In genomic region chr1:82930558-82930957, GRCm38 (mm10) we compare ENCODE assay signal across 13 mouse cellular contexts. TPM values are rescaled to one million over a fixed set of nuclear protein-coding genes. Genes with fewer than 3 reads are reported as not detected.
"Had no signal": no experiment of that assay in that cellular context is flagged by ENCODE, and none has a peak within 500 bp of the region (broad histone marks: within the 10 kb centered on the region; RNA-seq: fewer than 3 reads in every experiment).

No protein-coding gene starts in this region.

RNA-seq across cellular contexts. Expression of gene Gm6217, which starts 0.6 kb away (rescaled TPM):
- polyA plus RNA-seq: neural tube, embryonic 13.5 days; neural tube, embryonic 14.5 days; neural tube, embryonic 15.5 days; small intestine, adult 2 months; spleen, adult 2 months; stomach, embryonic 14.5 days; stomach, embryonic 15.5 days; stomach, embryonic 16.5 days; stomach, postnatal 0 days; testis, adult 2 months; thymus, adult 2 months; thymus, postnatal 0 days; urinary bladder, adult 2 months had no signal

RNA-seq across cellular contexts. Expression of gene A030014E15Rik, which starts 5.8 kb away (rescaled TPM):
- polyA plus RNA-seq: neural tube, embryonic 13.5 days; neural tube, embryonic 14.5 days; neural tube, embryonic 15.5 days; small intestine, adult 2 months; spleen, adult 2 months; stomach, embryonic 14.5 days; stomach, embryonic 15.5 days; stomach, embryonic 16.5 days; stomach, postnatal 0 days; testis, adult 2 months; thymus, adult 2 months; thymus, postnatal 0 days; urinary bladder, adult 2 months had no signal

RNA-seq across cellular contexts. Expression of gene A030003K21Rik, which starts 12.6 kb away (rescaled TPM):
- polyA plus RNA-seq: neural tube, embryonic 13.5 days; neural tube, embryonic 14.5 days; neural tube, embryonic 15.5 days; small intestine, adult 2 months; spleen, adult 2 months; stomach, embryonic 14.5 days; stomach, embryonic 15.5 days; stomach, embryonic 16.5 days; stomach, postnatal 0 days; testis, adult 2 months; thymus, adult 2 months; thymus, postnatal 0 days; urinary bladder, adult 2 months had no signal

RNA-seq across cellular contexts. Expression of gene A030005L19Rik, which starts 17.4 kb away (rescaled TPM):
- polyA plus RNA-seq: neural tube, embryonic 14.5 days; stomach, embryonic 14.5 days; stomach, embryonic 15.5 days; stomach, postnatal 0 days had no signal

RNA-seq across cellular contexts. Expression of gene Gm7544, which starts 25.3 kb away (rescaled TPM):
- polyA plus RNA-seq: neural tube, embryonic 13.5 days; neural tube, embryonic 14.5 days; neural tube, embryonic 15.5 days; small intestine, adult 2 months; spleen, adult 2 months; stomach, embryonic 14.5 days; stomach, embryonic 15.5 days; stomach, embryonic 16.5 days; stomach, postnatal 0 days; testis, adult 2 months; thymus, adult 2 months; thymus, postnatal 0 days; urinary bladder, adult 2 months had no signal
